Mouse (Mus musculus): ENCODE results near the gene Spata1.

GRCm38 (mm10) chr3:146500003-146500809 is 653 bp upstream of the Spata1 start:
- TF ChIP-seq CTCF (IDR thresholded peaks at IDR 0.05; ENCODE audit: control insufficient read depth, insufficient read depth, insufficient replicate concordance, low read depth, low read length) = no peak
- no peak for TF ChIP-seq POLR2A (IDR thresholded peaks at IDR 0.05; ENCODE audit: control insufficient read depth, low read depth, low read length)

Data from testis, adult 2 months (tissue).